Comparison of ENCODE assay signal across 8 mouse cellular contexts in the genomic region with DNA sequence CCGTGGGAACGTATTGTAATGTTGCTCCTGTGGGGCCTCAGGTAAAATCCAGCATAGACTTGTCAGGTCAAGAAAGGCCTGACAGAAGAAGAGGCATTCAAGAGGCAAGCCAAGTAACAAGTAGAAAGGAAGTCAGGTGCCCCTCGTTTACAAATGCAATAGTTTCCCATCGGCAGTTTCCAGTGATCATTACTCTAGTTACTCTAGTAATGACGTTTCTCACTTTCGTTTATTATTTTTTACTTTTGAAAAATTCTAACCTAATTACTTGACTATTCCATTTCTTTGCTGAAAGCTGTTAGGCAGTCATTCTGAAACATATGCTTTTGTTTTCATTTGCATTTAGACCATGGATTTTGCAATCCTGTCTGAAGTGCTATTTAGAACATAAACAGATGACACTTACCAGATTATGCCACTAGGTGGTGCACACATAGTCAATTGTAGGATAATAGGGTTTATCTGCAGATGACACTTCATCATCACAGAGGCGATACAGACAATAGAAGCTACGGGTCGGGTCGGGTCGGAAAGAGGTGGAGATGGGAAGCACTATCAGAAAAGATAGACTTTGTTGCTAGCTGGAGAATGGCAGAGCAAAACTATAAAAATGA.
DNase-seq lines count a peak whose midpoint lies in the region; ATAC-seq and TF ChIP-seq lines count a peak whose summit lies in the region.

No protein-coding gene starts in this region.

- no peak overlapping the region for H3K4me2 ChIP-seq in neural tube, embryonic 14.5 days (ENCODE audit: low read depth, low read length)

- no peaks in the 10 kb centered on the region for H3K36me3 ChIP-seq in neural tube, embryonic 14.5 days (ENCODE audit: control insufficient read depth, insufficient read depth, low read length)

- H3K9me3 ChIP-seq in neural tube, embryonic 14.5 days (ENCODE audit: control insufficient read depth, low read length) = no peaks in the 10 kb centered on the region

- H3K4me3 ChIP-seq in cortical plate, adult 2 months (ENCODE audit: insufficient read depth, low read length) = no peak overlapping the region
- H3K4me3 ChIP-seq in neural tube, embryonic 14.5 days (ENCODE audit: low read depth, low read length) = no peak overlapping the region

- no peaks in the 10 kb centered on the region for H3K27me3 ChIP-seq in neural tube, embryonic 14.5 days (ENCODE audit: control insufficient read depth, insufficient read depth, low read length)

- H3K9ac ChIP-seq in neural tube, embryonic 14.5 days (replicated peaks; ENCODE audit: low read depth, low read length) = no peak overlapping the region

- TF ChIP-seq POLR2A in cortical plate, adult 2 months (IDR thresholded peaks at IDR 0.05; ENCODE audit: extremely low read depth, insufficient read depth, low read length) = no peak

- DNase-seq in frontal cortex, postnatal 14 days (ENCODE audit: low spot score in 2 of 2) = no peak
- peak; percentile 62 for DNase-seq in right cerebral cortex, adult 18-20 months
- DNase-seq in right cerebral cortex, postnatal 25 days = no peak
- peak; percentile 1 for DNase-seq in large intestine, adult 2 months (ENCODE audit: low read depth, low spot score)
- no peak for DNase-seq in right cerebral cortex, postnatal 4 days

- H3K27ac ChIP-seq in cortical plate, adult 2 months (ENCODE audit: insufficient read depth, low read length) = peak overlapping the region; percentile 34
- no peak overlapping the region for H3K27ac ChIP-seq in neural tube, embryonic 14.5 days (ENCODE audit: low read depth, low read length)

- WGBS in large intestine, adult 2 months = 56% methylated on average over 11 of the region's 11 CpGs
- WGBS in neural tube, embryonic 14.5 days = 63% methylated on average over 11 of the region's 11 CpGs

- peak; percentile 42 for ATAC-seq in frontal cortex, adult (ENCODE audit: low TSS enrichment)
- peak; percentile 87; the same call in 1 of the 2 replicates for ATAC-seq in neural tube, embryonic 14.5 days (ENCODE audit: low read depth)

- H3K4me1 ChIP-seq in cortical plate, adult 2 months (ENCODE audit: control insufficient read depth, insufficient read depth, low read length) = peaks cover 3% of the 10 kb centered on the region; the same call in 1 of the 2 replicates
- H3K4me1 ChIP-seq in neural tube, embryonic 14.5 days (ENCODE audit: control insufficient read depth, insufficient read depth, low read length) = no peaks in the 10 kb centered on the region

- peak; percentile 30 for TF ChIP-seq CTCF in cortical plate, adult 2 months (IDR thresholded peaks at IDR 0.05; ENCODE audit: extremely low read depth, insufficient read depth, low read length)

Comparison
In these comparisons a context has a peak if more than half of its experiments do, and no peak if none do; other contexts are left out.
1. DNase-seq: peak in right cerebral cortex, adult 18-20 months (single experiment) and large intestine, adult 2 months (single experiment); none in frontal cortex, postnatal 14 days (0 of 2), right cerebral cortex, postnatal 25 days (single experiment) and right cerebral cortex, postnatal 4 days (single experiment).